Mouse (Mus musculus): Measurements from ENCODE around the gene Ggps1.
"Not testable (repeated sequence)": the region's sequence is repeated elsewhere in the genome, so short reads cannot be mapped to it uniquely, and the experiment has no call there.

Gene Ggps1

GRCm38 (mm10) chr13:14038911-14039291, 24.4 kb downstream of the Ggps1 start:
- DNase-seq (ENCODE audit: low spot score in 2 of 2), result peak; percentile 29

- no peak for DNase-seq (ENCODE audit: low spot score in 2 of 2)
Measured at GRCm38 (mm10) chr13:14035875-14036630, 27.2 kb downstream of the Ggps1 start.

GRCm38 (mm10) chr13:14035352-14035751, 27.9 kb downstream of the Ggps1 start:
- DNase-seq (ENCODE audit: low spot score in 2 of 2), result not testable (repeated sequence)

- no peak for DNase-seq (ENCODE audit: low spot score in 2 of 2)
Measured at GRCm38 (mm10) chr13:14034073-14034348, 29.3 kb downstream of the Ggps1 start.

- DNase-seq (ENCODE audit: low spot score in 2 of 2), result no peak
Measured at GRCm38 (mm10) chr13:14033309-14034072, 29.8 kb downstream of the Ggps1 start.

GRCm38 (mm10) chr13:14026154-14026820, 37.0 kb downstream of the Ggps1 start:
- no peak for DNase-seq (ENCODE audit: low spot score in 2 of 2)

- no peak for DNase-seq (ENCODE audit: low spot score in 2 of 2)
Measured at GRCm38 (mm10) chr13:14025554-14025953, 37.7 kb downstream of the Ggps1 start.

GRCm38 (mm10) chr13:14021417-14021816, 41.9 kb downstream of the Ggps1 start:
- DNase-seq (ENCODE audit: low spot score in 2 of 2), result not testable (repeated sequence)

- DNase-seq (ENCODE audit: low spot score in 2 of 2), result no peak
Measured at GRCm38 (mm10) chr13:14018852-14019251, 44.4 kb downstream of the Ggps1 start.

GRCm38 (mm10) chr13:14018283-14018682, 45.0 kb downstream of the Ggps1 start:
- no peak for DNase-seq (ENCODE audit: low spot score in 2 of 2)

- no peak for DNase-seq (ENCODE audit: low spot score in 2 of 2)
Measured at GRCm38 (mm10) chr13:14015609-14016008, 47.7 kb downstream of the Ggps1 start.

GRCm38 (mm10) chr13:14014540-14014939, 48.7 kb downstream of the Ggps1 start:
- DNase-seq (ENCODE audit: low spot score in 2 of 2), result no peak

GRCm38 (mm10) chr13:14014001-14014400, 49.3 kb downstream of the Ggps1 start:
- DNase-seq (ENCODE audit: low spot score in 2 of 2), result no peak

GRCm38 (mm10) chr13:14011454-14011995, 51.8 kb downstream of the Ggps1 start:
- no peak for DNase-seq (ENCODE audit: low spot score in 2 of 2)

- no peak for DNase-seq (ENCODE audit: low spot score in 2 of 2)
Measured at GRCm38 (mm10) chr13:14006056-14006455, 57.2 kb downstream of the Ggps1 start.

- no peak for DNase-seq (ENCODE audit: low spot score in 2 of 2)
Measured at GRCm38 (mm10) chr13:14004999-14005398, 58.3 kb downstream of the Ggps1 start.

- no peak for DNase-seq (ENCODE audit: low spot score in 2 of 2)
Measured at GRCm38 (mm10) chr13:14004086-14004485, 59.2 kb downstream of the Ggps1 start.

GRCm38 (mm10) chr13:14002706-14003105, 60.6 kb downstream of the Ggps1 start:
- DNase-seq (ENCODE audit: low spot score in 2 of 2), result no peak
